Mouse (Mus musculus) testis, postnatal 10 days (tissue): ENCODE data around the gene Cwf19l2.
"Not testable (repeated sequence)": the region's sequence is repeated elsewhere in the genome, so short reads cannot be mapped to it uniquely, and the experiment has no call there.

Source experiments
- DNase-seq: peaks from one replicate; pipeline ENCODE4 v3.0.0; 2021; ENCODE audit warnings: low spot score

The Cwf19l2 gene

DNA sequence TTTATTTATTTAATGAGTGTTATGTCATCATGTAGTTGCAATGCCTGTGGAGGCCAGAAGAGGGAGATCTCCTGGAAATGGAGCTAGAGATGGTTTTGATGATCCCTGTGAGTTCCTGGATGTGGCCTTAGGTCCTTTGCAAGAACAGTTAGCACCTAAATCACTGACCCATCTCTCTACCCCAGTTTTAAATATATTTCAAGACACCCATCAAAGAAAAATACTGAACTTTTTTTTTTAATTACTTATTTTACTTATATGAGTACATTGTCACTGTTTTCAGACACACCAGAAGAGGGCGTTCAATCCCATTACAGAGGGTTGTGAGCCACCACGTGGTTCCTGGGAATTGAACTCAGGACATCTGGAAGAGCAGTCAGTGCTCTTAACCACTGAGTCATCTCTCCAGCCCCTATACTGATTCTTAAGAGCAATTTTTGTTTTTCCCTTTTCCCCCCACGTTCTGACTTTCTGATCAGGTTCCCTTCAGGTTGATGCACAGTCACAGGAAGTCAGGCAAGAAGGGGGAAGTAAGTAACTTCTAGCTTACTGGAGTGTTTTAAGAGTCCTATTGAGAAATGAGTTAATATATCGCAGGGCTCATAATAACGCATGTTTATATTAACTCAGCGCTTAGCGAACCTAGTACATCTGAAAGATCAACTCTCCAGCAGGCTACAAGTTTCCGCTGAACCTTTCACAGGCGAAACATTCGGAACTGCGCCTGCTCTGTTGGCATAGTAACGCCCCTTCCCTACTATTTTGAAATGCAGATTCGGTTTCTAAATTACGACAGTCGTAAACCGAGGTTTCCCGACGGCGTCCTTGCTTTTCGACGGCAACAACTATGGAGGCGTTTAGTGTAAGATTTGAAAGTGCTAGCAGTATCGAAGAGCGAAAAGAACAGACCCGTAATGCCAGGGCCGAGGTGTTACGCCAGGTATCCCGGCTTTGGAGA lies at the start of gene Cwf19l2:
Gene Cwf19l2 (plus strand): TSS at position 342 of the 958 bp plus-strand sequence.
- peak; percentile 78 for DNase-seq

DNA sequence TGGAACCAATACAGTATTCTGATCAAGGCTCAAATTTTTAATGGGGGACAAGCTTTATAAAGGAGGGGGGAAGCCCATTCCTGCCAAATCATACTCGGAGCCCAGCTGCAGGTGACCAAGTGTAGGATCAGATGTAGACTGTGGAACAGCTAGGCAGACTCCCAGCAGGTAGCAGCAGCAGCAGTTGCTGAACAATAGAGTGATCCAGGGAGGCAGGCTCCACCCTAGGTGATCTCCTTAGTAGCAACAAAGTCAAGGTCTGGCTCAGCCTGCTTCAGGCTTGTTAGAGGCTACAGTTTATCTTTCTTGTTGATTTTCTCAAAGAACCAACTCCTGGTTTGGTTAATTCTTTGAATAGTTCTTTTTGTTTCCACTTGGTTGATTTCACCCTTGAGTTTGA lies 27.1 kb upstream of the Cwf19l2 start:
- not testable (repeated sequence) for DNase-seq

DNA sequence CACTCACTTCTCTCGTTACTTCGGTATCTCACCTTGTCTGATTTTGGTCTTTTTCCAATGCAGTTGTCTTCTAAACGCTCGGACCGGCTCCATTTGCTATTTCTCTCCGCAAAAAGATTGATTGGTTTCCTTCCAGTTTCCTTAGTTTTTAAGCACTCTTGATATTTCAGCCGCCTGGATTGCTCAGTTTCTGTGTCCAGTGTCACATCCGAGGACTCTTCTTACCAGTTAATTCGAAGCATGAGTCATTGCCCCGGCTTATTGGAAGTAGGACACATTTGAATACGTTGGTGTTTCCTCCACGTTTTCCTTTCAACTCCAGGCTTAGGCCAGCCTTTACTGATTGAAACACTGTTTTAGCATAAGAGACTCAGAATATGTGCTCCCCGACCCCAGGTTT lies 980 bp downstream of the Cwf19l2 start:
- no peak for DNase-seq

DNA sequence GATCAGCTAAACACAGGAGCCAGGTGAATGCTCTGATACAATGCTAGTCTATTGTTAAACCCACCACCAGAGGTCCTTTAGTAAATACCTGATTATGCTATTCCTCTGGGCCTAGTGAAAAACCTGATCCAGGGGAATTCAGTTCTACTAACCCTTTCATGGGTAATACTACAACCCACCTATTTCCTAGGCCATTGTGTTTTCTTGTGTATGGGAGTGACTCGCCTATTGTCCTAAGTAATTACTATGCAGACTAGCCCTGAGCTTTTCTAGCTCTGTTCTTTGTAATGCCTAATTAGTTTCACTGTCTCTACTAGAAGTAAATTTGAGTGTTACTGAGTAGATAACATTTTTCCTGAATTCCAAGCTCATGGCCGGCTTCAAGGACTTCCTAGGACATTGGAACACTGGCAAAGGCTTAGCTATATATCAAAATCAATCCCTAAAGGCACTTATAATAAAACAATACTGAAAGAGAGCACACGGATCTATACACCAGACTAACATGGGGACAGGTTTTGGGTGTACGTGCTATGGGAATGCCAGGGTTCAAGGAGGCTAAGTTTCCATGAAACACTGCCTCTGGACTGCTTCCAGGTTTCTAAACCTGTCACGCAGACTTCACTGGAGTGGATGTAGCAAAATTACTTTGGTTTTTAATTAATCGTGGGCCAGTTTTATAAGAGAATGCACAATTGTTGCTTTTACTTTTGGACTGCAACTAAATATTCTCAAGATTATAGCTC lies 36.3 kb downstream of the Cwf19l2 start:
- DNase-seq, result not testable (repeated sequence)

DNA sequence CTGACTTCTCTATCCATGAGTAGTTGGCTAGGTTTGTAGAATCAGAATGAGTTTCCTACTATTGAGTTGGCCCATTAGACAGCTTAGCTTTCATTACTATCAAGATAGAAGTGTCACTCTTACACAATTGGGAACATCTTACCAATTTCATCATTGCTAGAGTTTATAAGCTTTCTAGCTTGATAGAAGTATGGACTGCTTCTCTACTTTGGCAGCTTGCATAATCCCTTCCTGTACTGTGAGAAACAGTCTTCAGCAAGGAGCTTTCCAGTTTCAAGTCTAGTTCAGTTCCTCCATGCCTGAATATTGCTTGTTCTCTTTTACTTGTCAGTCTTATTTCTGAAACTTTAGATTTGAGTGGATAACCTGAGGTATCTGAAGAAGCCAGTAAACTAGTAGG lies 68.5 kb downstream of the Cwf19l2 start:
- no peak for DNase-seq

DNA sequence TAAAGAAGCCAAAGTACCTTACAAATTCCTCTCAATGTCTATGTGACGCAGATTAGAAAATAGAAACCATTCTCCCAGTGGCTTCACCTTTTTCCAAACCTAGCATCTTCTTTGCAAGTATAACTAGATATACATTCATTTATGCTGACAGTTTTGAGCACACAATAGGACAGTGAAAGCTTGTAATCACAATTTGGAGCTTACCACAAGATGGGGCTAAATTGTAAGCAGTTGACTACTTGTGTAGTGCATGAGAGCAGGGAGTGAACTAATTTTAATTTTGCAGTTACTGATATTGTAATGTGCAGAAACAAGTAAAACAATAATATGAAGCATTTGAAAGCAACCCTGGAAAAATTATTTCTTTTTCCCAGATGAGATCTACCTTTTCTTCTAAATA lies 115.3 kb downstream of the Cwf19l2 start:
- DNase-seq, result no peak

DNA sequence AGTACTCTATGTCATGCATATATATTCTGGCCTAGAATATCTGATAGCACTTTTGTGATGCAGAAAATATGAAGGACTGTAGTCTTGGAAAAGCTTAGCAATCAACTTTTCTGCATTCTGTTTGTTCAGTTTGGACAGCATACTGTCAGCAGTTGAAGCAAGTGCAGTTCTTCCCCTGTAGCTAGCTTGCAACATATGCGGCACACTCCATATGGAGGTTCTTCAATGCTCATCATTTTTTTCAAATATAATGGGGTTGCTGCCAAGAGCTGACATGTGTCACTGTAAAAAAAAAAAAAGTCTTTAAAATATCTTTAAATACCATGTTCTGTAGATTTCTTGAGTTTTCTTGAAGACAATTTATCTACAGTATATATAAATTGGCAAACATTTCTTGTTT lies 115.8 kb downstream of the Cwf19l2 start:
- DNase-seq, result no peak

DNA sequence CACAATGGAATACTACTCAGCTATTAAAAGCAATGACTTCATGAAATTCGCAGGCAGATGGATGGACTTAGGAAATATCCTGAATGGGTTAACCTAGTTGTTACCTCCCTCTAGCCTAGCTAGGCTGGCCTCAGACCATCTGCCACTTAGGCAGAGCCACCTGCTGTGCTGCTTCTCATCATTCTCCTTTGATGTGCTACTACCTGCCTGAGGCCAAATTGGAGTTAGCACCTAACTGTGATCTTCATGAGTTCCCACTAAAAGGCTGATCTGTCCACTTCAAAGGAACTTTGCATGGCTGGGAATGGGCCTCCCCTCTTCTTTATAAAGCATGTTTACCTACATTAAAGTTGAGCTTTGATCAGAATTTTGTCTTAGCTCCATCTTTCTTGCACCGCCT lies 117.6 kb downstream of the Cwf19l2 start:
- DNase-seq, result no peak
